Mouse (Mus musculus): Measurements from ENCODE around the gene Map3k5. TPM values are rescaled to one million over a fixed set of nuclear protein-coding genes. Genes with fewer than 3 reads are reported as not detected.
"Not testable (repeated sequence)": the region's sequence is repeated elsewhere in the genome, so short reads cannot be mapped to it uniquely, and the experiment has no call there.

The Map3k5 gene
- total RNA-seq, 2 experiments from 2014 or later = 46.4 to 56.3 TPM

DNA sequence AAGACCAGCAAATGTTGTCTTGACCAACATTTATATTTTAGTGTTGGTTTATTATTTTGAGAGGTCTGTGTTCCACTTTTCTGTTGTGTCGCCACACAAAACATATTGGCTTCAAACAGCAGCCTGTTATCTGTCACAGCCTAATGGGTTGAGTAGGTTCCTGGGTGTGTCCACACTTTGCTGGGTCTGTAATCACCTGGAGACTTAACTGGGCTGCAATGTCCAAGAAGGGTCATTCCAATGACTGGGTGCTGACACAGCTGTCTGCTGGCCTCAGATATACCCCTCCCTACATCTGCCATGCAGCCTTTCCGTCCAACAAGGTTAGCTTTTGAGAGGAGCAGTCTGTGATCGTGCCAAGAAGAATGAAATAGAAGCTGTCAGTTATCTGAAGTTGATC lies 20.3 kb downstream of the Map3k5 start:
- DNase-seq (ENCODE audit: low spot score in 2 of 2) = no peak
- intact Hi-C loops (cut with DNase I) = no loop called here

DNA sequence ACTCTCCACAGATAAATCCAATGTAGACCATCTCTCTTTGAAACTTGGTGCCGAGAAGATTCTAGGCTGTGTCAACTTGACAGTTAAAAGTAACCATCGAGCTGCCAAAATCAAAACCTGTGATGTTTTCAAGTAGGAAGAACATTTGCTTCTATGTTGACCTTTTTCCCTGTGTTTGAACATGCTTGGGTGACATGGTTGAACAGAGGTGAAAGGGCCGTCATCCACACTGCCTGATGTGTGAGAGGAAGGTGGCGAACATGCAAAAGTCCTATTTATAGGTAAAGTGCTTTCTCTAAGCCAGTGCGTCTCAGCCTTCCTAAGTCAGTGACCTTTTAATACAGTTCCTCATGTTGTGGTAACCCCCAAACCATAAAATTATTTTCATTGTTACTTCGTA lies 21.5 kb downstream of the Map3k5 start:
- intact Hi-C loops (cut with DNase I) = no loop called here
- DNase-seq (ENCODE audit: low spot score in 2 of 2) = no peak

DNA sequence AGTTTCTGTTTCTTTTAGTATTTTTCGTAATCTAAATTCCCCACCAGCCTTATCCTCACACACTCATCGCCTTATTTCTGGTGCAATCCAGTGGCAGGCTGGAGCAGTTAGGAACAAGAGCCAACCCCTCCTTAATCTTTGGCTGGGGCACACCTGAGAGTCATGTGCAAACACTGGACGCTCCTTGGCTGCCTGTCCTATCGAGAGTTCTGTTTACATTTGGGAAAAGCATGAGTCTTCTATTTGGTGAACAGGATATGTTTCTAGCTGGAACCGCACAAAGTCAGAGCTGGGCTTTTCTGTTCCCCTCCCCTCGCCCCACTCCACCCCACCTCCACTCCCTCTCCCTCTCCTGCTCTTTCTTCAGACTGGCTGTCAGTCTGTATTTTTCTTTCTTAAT lies 22.5 kb downstream of the Map3k5 start:
- intact Hi-C loops (cut with DNase I) = no loop called here
- no peak for DNase-seq (ENCODE audit: low spot score in 2 of 2)

DNA sequence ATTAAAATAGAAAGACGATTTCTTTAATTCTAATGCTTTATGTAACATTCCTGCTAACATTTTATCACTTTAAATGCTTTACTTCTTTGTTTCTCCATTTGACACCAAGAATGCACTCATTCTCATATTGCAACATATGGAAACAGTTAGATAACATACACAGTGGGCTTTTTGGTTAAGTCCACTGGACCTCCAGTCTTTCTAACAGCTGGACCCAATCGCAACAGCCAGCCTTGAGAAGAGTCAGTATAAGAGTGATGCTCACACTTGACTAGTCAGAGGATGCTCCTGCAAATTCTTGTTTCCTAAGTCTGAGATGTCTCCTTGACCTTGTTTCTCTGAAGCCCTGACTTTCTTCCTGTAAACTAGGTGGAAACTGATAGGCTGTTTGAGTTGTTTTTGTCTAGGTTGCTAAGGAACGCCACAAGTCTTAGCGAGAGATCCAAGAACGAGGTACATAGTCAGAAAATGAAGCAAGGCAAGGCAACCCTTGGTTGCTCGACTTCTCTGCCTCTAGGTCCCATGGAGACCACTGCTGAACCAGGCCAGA lies 26.6 kb downstream of the Map3k5 start:
- no peak for DNase-seq (ENCODE audit: low spot score in 2 of 2)
- intact Hi-C loops (cut with DNase I) = no loop called here

DNA sequence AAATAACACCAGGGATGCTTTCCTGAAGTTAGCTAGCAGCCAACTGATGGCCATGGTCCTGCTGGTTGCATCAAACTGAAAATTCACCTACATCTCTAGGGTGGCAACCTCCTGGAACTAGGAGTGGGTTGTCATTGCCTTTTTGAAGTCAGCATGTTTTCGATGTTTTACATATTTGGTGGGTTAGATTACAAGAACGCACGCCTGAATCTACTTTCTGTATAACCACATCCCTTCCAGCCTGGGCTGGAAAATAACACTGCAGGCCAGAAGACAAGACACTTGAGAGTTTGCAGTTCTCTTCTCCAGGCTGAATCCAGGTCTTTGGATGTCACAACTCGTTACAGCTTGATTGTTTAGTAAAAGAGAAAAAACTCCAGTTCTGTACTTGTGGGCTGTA lies 28.5 kb downstream of the Map3k5 start:
- intact Hi-C loops (cut with DNase I) = no loop called here

DNA sequence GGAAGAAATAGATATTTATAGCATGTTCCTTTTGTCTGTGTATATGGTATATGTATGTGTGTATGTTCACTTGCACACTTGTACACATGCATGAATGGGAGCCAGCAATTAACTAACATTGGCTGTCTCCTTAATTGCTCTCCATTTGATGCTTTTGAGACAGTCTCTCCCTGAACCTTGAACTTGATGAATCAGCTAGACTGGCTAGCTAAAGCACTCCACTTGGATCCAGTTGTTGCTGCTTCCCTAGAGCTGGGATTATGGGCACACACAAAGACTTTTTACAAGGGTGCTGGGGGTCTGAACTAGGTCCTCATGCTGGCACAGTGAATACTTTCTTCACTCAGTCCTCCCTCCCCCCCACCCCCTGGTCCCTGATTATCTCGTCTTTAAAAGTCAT lies 28.9 kb downstream of the Map3k5 start:
- DNase-seq (ENCODE audit: low spot score in 2 of 2) = no peak
- intact Hi-C loops (cut with DNase I) = no loop called here

More for the DNA sequence above, 28.5 kb downstream of the Map3k5 start:
- DNase-seq (ENCODE audit: low spot score in 2 of 2) = no peak

DNA sequence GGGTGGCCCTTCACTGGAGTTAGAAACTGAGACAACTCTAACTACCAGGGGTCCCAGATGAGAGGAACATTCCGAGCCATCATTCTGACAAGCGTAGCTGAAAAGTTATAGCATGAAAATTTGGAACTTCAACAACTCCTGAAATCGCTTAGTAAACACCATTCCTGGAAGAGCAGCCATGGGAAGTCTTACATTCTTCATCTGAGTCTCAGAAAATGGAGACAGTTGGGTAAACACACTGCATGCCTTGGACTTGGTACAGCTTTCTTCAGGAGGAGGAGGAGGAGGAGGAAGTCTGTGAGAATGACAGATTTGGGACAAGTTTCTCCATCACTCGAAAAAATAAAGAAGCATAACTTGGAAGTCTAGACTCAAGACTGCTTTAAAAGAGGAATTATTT lies 29.8 kb downstream of the Map3k5 start:
- intact Hi-C loops (cut with DNase I) = no loop called here
- DNase-seq (ENCODE audit: low spot score in 2 of 2) = peak in 1 of 2 experiments; percentile 54

DNA sequence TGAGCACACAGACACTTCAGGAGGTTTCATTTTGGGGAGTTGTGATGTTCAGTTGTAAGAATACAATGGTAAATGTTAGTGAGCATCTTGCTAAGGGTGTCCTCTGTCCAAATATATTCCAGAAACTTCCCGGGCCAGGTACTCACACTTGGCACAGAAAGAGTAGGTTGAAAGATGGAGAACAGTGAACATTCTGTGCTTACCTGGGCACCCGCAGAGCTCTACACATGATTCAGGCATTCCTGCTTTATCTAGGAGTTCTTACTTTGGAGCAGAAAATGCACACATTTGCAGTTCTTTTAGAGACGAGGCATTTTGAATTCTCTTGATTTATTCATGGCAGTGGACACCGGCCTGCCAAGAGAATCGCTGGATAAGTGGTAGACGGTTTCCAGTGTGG lies 32.3 kb downstream of the Map3k5 start:
- intact Hi-C loops (cut with DNase I) = no loop called here
- DNase-seq (ENCODE audit: low spot score in 2 of 2) = peak in 1 of 2 experiments; percentile 27

DNA sequence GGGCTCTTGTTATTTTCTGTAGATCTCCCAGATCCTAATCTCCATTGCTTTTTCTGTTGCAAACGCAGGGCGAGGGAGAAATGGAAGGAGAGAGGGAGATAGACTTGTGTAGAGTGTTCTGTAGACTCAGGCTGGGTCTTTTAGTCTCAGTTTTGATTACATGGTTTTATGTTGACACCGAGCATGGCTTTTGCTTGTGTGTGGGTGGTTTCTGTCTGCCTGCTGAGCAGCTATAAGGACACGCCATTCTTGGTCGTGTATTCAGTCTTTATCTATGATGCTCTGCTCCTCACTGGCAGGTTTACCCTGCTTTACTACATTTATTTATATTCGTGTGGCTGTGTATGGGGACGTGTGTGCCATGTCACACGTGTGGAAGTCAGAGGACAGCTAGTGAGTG lies 34.2 kb downstream of the Map3k5 start:
- no peak for DNase-seq (ENCODE audit: low spot score in 2 of 2)
- intact Hi-C loops (cut with DNase I) = no loop called here

DNA sequence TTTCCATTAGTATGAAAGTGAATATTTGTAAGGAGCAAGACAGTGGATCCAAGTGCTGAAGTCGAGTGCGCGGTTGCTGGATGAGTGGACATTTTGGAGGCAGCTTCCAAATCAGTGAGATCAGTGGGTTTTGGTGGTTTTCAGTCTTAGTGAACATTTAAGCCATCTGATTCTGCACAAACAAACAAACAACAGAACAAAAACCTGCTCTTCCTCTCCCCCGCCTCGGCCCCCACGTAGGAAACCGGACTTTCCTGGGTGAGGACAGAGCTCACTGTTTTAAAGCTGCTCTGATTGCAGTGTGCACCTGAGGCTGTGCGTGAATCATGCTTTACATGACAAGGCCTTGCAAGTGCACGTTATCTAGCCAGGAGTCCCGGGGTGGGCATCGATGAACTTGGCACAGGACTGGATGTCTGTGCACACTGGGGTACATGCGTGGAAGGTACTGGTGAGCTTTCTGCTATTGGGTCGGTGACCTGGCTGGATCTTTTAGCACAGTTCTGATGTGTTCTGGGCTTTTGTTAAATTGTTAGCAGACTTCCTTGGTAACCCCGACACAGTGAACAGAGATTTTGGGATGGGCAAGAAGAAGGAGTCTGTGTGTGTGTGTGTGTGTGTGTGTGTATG lies 35.7 kb downstream of the Map3k5 start:
- no peak for DNase-seq (ENCODE audit: low spot score in 2 of 2)
- intact Hi-C loops (cut with DNase I) = no loop called here

DNA sequence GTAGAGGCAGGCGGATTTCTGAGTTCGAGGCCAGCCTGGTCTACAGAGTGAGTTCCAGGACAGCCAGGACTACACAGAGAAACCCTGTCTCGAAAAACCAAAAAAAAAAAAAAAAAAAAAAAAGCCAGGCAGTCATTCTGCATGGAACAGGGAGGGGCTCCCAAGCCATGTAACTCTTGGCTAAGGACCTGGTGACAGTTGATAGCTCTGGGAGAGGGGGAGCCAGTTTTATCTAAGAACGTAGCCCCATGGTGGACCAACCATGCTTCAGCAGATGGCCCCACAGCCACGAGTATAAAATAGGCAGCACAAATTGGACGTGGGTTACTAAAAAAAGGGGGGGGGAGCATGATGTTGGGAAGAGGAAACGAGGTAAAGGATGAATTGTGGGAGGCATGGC lies 37.2 kb downstream of the Map3k5 start:
- DNase-seq (ENCODE audit: low spot score in 2 of 2); intact Hi-C loops (cut with DNase I): not testable (repeated sequence)

DNA sequence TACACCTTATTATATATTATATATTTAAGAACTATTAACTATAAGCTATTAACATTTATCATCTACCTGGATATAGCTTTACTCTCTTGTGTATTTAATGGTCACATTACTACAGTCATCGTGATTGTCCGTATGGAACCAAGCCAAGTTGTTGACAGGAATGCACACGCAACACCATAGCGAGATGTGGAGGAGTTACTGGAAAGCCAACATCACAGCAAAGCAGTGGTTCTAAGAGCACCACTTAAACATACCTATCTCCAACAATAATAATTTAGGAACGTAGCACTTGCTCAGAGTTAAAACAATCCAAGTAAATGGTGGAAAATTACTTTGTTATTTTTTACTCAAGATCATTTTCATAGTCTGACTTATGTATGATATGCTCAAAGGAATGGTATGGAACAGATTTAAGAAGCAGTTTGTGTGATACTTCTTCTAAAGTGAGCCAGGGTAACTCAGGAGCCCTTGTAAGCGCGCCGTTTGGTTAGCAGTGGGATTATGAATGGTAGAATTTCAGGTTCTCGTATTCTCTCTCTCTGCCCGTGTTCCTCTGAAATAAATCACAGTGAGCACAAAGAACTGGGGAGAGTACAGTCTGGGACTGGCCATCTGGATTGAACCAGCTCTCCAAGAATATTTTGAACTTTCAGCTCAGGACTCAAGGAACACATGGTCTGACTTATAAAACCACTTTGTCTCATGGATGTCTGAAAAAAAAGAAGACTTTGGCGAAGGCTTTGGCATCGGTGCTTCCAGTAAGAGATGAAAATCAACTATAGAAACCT lies 39.2 kb downstream of the Map3k5 start:
- intact Hi-C loops (cut with DNase I) = no loop called here
- peak in 1 of 2 experiments; percentile 31 for DNase-seq (ENCODE audit: low spot score in 2 of 2)

DNA sequence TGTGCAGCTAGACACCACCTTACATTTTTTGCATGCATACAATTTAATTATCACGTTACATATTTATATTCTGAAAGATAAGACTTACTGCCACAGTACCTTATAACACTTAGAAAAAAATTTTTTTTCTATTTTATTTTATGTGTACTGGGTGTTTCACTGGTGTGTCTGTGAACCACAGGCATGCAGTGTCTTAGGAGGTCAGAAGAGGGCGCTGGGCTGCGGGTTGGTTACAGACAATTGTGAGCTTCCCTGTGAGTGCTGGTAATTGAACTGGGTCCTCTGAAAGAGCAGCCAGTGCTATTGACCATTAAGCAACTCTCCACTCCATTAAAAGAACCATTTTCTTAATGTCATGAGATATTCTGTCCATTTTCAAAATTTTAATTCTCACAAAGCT lies 43.3 kb downstream of the Map3k5 start:
- no peak for DNase-seq (ENCODE audit: low spot score in 2 of 2)
- intact Hi-C loops (cut with DNase I) = no loop called here

DNA sequence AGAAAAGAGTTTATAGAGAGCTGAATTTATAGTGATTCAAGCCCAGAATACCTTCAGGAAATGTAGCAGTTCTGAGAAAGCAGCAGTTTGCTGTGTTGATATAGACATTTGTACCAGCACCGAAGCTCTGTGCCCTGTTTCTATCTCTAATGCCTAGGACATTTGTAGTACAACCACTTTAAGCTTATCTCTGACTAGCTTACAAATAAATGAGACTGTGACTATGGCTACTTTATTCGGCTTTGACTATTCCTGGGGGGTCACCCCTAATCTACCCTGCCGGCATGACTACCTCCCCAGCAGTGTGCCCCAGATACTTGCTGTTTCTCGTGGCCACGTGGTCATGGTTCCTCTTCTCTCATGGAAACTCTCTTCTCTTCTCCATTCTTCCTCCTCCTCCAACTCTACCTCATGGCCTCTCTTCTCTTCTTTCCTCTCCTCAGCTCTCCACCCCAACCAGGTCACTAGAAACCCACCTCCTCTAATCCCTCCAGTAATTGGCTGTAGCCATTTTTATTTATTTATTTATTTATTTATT lies 44.5 kb downstream of the Map3k5 start:
- no peak for DNase-seq (ENCODE audit: low spot score in 2 of 2)
- intact Hi-C loops (cut with DNase I) = no loop called here

DNA sequence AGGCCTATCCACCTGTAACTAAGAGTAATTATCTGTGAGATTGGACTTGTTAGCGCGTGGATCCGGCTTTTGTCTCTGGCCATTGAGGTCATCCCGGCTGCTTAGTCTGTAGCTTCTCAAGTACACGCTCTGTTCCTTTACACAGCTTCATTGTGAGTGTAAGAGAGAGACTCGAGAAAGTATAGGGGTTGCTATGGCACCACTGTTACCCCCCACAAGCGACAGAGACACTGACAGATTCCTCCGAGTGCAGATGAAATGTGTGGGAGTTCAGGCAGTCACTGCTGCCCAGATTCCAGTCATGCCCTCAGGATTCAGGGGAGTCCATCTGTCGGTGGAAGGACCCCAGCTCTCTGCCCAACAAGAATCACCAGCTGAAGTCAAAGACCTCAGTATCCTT lies 53.5 kb downstream of the Map3k5 start:
- DNase-seq (ENCODE audit: low spot score in 2 of 2) = peak; percentile 23 to 57
- intact Hi-C loops (cut with DNase I) = no loop called here

DNA sequence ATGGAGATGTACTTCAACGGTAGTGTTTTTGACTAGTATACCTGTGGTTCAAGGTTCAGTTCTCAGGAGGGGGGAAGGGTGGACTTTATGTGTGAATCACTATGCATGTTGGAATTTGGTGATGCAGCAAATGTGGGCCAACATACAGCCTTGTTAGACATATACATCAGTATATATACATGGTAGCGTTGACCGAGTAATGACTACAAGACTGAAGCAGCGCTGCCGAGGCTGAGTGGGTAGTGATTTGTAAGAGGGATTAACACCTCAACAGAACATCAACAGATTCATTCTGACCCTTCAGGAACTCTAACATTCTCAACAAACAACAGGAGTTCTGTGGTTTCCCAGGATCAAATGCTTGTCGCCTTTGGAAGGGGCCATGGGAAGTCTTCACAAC lies 55.7 kb downstream of the Map3k5 start:
- DNase-seq (ENCODE audit: low spot score in 2 of 2) = no peak
- intact Hi-C loops (cut with DNase I) = no loop called here

DNA sequence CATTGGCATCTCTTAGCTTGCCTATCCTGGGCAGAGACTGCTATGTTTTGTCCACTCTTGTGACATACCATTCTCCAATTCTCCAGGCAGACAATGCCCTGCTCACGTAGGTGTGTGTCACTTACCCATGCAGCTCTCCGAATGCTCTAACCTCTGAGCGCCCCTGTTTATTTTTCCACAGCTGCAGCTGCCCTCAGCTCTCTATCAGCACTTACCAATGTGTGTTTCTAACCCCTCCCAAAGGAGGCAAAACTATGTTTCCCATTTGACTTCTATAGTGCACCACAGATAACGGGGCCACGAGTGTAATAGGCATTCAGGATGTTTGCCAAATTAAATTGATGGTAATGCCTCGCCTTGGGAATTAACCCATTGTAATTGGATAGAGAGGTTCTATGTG lies 56.4 kb downstream of the Map3k5 start:
- intact Hi-C loops (cut with DNase I) = no loop called here
- no peak for DNase-seq (ENCODE audit: low spot score in 2 of 2)

DNA sequence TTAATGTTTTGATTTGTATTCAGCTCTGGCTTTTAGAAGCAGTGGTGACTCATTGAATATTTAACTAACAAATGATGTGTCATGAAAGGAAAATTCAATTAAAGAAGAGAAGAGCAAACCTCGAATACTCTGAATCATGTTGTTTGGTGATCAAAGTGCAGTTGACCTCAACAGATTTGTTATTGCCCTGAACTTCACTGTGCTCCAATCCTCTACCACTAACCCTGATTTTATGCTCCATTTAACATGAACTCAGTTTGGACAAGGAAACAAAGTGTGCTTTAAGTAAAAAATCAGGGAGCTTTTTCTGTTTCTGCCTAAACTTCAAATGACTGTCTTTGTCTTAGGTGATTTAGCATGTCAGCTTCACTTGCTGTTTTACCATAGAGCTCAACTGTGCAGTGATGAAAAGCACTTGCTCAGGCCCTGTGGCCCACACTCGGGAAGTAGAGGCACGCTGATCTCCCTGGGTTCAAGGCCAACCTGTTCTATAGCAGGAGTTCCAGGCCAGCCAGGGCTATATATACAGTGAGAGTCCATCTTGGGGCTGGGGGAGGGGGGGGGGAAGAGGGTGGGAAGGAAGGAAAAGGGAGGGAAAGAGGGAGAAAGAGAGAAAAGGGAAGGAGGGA lies 57.1 kb downstream of the Map3k5 start:
- DNase-seq (ENCODE audit: low spot score in 2 of 2) = no peak
- intact Hi-C loops (cut with DNase I) = no loop called here

DNA sequence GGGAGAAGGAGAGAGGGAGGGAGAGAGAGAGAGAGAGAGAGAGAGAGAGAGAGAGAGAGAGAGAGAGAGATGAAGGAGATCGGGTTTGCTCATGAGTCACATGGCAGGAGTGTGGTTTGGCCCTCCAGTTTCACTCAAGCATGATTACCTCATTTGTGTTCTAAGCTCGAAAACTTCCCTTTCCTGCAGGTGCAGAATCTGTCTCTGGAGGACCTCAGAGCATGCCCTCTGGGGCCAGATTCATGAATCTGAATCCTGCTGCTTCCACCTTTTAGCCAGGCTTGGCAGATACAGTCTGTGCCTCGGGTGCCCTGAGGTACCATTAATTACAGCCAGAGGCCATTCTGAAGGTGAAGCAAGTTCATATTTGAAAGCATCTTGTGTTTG lies 57.6 kb downstream of the Map3k5 start:
- intact Hi-C loops (cut with DNase I) = no loop called here
- no peak for DNase-seq (ENCODE audit: low spot score in 2 of 2)

Measured in left cerebral cortex, postnatal 25 days (tissue).